Mouse (Mus musculus) lung, postnatal 36 days (tissue): ENCODE measurements around the gene Btf3.

Source experiments
- DNase-seq: peaks from one replicate; pipeline ENCODE4 v3.0.0; 2022; ENCODE audit warnings: mixed read lengths

Btf3 gene

GRCm38 (mm10) chr13:98316480-98317245, at the start of gene Btf3:
TSS of gene Btf3 (minus strand) at chr13:98317006.
- peak; percentile 96 for DNase-seq

GRCm38 (mm10) chr13:98365766-98366421, 49.1 kb upstream of the Btf3 start:
- no peak for DNase-seq

DNA sequence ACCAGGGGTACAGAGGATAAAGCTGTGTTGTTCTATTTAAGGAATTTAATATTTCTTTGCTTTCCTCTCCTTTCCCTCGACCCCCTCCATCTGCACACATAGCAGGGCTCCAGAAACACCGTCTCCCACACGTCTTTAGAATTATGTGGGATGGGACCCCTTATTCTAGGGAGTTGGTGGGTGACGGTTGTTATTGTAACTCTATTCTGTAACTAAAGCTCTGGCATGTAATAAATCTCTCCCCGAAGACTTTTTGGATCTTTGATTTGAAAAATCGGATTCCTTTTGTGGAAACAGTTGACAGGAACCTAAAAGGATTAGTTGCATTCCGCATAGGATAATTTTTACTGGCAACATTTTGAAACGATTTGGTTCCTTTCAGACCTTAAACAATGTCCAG, 48.3 kb upstream of the Btf3 start:
- no peak for DNase-seq

- no peak for DNase-seq
Measured at GRCm38 (mm10) chr13:98363046-98363445, 46.2 kb upstream of the Btf3 start.

GRCm38 (mm10) chr13:98361161-98361560, 44.4 kb upstream of the Btf3 start:
- DNase-seq = no peak

DNA sequence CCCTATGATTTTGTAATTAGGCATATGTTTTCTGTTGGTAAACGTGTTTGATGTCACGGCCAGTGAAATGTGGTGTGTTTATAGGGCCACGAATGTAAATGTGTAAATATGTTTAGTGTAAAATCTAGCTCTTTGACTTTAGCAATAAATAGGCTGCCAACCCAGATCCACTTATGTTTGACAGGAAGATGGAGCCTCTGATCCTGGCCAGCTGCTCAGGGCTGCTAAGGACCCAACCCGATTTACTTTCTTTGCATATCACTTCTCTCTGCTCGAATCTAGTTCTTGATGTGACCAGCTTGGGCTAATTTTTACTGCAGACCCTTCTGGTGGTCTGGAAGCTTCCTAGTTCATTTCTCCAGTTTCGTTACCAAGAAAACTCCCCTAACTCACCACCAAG, 43.6 kb upstream of the Btf3 start:
- DNase-seq = no peak

DNA sequence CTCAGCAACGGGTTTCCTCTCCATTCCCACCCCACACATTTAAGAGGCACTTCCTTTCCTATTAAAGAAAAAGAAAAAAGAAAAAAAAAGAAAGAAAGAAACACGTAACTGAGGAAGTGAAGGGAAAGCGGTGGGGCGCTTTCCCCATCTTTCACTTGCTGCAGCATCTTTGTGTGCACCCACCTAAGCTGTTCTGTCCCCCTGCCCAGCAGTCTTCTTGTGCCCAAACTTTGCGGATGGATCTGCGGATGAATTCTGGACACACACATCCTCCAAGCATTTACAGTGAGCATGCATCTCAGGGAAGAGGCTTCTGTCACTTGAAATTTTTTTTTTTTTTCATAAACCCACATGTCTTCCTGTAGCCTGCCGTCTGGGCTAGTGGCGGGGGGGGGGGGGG, 42.5 kb upstream of the Btf3 start:
- no peak for DNase-seq

GRCm38 (mm10) chr13:98358424-98359181, 41.8 kb upstream of the Btf3 start:
- DNase-seq = no peak

GRCm38 (mm10) chr13:98357433-98358423, 40.9 kb upstream of the Btf3 start:
- no peak for DNase-seq

GRCm38 (mm10) chr13:98356973-98357425, 40.2 kb upstream of the Btf3 start:
- DNase-seq = no peak

GRCm38 (mm10) chr13:98356176-98356972, 39.6 kb upstream of the Btf3 start:
- DNase-seq = no peak

DNA sequence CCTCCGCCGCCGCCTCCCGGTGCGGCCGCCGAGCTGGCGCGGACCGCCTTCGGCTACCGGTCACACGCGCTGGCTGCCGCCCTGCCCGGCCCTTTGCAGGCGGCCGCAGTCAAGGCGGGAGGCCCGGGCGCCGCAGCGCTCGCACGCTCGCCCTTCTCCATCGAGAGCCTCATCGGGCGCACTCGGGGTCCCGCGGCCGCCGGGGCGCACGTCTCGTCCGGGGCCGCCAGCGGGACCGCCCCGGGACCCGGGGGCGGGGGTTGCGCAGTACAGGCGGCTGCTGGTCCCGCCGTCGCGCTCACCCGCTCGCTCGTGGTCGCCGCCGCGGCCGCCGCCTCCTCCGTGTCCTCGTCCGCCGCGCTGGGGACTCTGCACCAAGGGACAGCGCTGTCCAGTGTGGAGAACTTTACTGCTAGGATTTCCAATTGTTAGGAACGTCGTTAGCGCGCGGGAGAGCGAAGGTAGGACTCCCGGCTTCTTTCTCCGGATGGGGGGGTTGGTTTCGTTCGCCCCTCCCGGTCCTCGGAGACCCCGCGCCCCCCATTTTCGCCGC, 38.8 kb upstream of the Btf3 start:
- DNase-seq = no peak

- DNase-seq = no peak
Measured at GRCm38 (mm10) chr13:98354871-98355558, 38.2 kb upstream of the Btf3 start.

DNA sequence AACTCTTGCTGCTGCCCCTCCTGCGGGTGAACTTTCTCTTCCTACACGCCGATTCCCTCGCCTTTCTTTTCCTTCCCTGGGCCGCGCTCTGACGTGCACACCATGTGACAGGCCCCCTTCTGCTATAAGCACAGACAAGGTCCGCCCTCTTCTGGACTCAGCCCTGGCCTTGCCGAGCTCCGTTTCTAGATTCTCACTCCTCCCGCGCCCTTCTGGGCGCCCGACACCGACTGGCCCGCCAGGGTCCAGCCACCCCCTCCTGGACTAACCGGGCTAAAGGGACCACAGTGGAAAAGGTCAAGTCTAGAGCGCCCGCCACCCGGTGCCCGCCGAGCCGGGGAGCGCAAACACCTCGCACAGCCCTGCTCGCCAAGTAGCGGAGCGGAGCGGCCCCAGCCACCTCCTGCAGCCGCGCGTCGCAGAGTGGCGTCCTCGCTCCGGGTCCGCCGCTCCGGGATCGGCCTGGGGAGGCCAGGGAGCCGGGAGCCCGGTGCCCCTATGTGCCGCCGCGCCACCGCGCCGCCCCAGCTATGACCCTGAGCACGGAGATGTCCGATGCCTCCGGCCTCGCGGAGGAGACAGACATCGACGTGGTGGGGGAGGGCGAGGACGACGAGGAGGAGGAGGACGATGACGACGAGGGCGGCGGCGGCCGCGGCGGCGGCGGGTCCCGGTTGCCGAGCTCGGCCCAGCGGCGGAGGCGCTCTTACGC, 37.4 kb upstream of the Btf3 start, which contains the start of gene Foxd1:
Foxd1 (plus strand) TSS at position 153 of the 712 bp plus-strand sequence.
- DNase-seq = peak; percentile 49

GRCm38 (mm10) chr13:98353709-98354089, 36.9 kb upstream of the Btf3 start:
- no peak for DNase-seq

DNA sequence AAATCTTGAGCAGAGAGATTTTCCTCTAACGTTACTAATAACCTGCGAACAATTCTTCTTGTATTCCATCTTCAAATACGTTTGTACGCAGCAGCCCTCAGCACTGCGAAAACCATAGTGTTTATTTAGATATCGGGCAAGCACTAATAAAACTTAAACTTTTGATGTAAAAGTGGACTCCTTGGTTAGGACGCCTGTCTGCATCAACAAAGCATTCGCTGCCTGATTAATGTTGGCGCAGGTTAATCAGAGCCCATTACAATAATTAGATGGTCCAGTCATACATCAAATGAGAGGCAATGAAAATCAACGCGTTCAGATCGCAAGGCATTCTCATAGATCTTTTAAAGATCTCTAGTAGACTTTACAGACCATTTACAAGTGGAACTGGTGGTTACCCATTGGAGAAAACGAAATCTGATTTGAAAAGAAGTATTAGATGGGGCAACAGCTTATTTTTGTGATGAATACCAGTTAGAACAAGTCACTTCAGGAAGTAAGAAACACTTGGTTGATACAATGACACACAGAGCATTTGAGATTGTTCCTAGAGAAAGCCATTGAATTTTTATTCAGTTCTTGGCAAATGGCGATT, 35.7 kb upstream of the Btf3 start:
- no peak for DNase-seq

DNA sequence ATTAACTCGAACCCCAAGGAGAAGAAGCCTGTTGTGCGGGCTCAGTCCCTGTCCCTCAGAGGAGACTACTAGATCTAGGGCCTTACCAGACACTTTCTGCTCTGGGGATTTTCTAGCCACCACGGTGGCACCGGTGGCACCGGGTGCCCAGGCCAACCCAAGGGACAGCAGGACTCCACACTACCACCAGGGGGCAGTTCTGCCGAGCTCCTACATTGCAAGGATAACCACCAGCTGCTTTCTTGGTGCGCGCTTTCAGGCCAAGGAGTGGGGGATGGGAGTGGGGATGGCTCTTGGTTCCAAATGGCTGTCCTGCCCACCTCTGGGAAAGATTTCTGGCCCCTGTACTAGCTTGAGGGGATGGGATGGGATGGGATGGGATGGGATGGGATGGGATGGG, 34.7 kb upstream of the Btf3 start:
- DNase-seq = peak; percentile 33

- DNase-seq = no peak
Measured at GRCm38 (mm10) chr13:98349491-98349890, 32.7 kb upstream of the Btf3 start.

DNA sequence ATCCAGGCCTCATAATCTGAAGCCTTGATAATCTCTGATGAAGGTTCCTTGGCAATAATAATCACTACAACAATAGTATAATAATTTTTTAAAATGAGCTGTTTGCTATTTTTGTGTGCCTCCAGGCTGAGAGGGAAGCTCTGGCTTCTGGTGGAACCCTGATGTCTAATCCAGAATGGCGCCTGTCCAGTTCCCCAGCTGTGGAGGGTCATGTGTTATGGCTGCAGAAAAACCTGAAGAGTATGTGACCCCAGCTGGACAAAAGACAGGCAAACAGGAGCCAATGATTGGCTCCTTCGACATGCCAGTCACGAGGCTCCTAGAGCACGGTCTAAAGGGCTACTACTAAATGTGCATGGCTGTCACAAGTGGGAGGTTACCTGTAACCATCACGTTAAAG, 23.7 kb upstream of the Btf3 start:
- no peak for DNase-seq
